ENCODE assay signal across 8 mouse cellular contexts in genomic region chr4:130198694-130199670, GRCm38 (mm10). TPM values are rescaled to one million over a fixed set of nuclear protein-coding genes. Genes with fewer than 3 reads are reported as not detected.
DNase-seq lines count a peak whose midpoint lies in the region; ATAC-seq lines count a peak whose summit lies in the region.

No protein-coding gene starts in this region.

- peak overlapping the region; percentile 38 for H3K9ac ChIP-seq in heart, embryonic 15.5 days
- H3K9ac ChIP-seq in liver, embryonic 13.5 days = no peak overlapping the region; the same call in 1 of the 2 replicates
- no peak overlapping the region for H3K9ac ChIP-seq in stomach, embryonic 15.5 days

- no peaks in the 10 kb centered on the region for H3K36me3 ChIP-seq in forebrain, embryonic 10.5 days (replicated peaks)
- H3K36me3 ChIP-seq in heart, embryonic 15.5 days = no peaks in the 10 kb centered on the region
- no peaks in the 10 kb centered on the region for H3K36me3 ChIP-seq in liver, embryonic 13.5 days
- no peaks in the 10 kb centered on the region for H3K36me3 ChIP-seq in stomach, embryonic 15.5 days

- H3K9me3 ChIP-seq in forebrain, embryonic 10.5 days = peaks cover 16% of the 10 kb centered on the region
- H3K9me3 ChIP-seq in heart, embryonic 15.5 days (replicated peaks) = no peaks in the 10 kb centered on the region
- no peaks in the 10 kb centered on the region for H3K9me3 ChIP-seq in liver, embryonic 13.5 days (replicated peaks)
- no peaks in the 10 kb centered on the region for H3K9me3 ChIP-seq in stomach, embryonic 15.5 days

- peak; percentile 73 for ATAC-seq in heart, embryonic 15.5 days (replicated peaks; ENCODE audit: insufficient number of reproducible peaks, insufficient read depth, low FRiP score, low read depth)
- peak; percentile 77 for ATAC-seq in liver, embryonic 13.5 days (ENCODE audit: low read depth)
- ATAC-seq in stomach, embryonic 15.5 days (ENCODE audit: insufficient read depth, low FRiP score, low read depth) = peak; percentile 56; the same call in 1 of the 2 replicates

- WGBS in forebrain, embryonic 10.5 days = 16% methylated on average over 35 of the region's 35 CpGs
- 14% methylated on average over 35 of the region's 35 CpGs for WGBS in heart, embryonic 15.5 days
- WGBS in liver, embryonic 13.5 days (ENCODE audit: insufficient replicate concordance) = 17% methylated on average over 35 of the region's 35 CpGs
- WGBS in stomach, embryonic 15.5 days = 14% methylated on average over 35 of the region's 35 CpGs

- peaks cover 18% of the 10 kb centered on the region for H3K4me1 ChIP-seq in forebrain, embryonic 10.5 days
- peaks cover 5% of the 10 kb centered on the region for H3K4me1 ChIP-seq in heart, embryonic 15.5 days (replicated peaks)
- peaks cover 12% of the 10 kb centered on the region for H3K4me1 ChIP-seq in liver, embryonic 13.5 days (replicated peaks)
- H3K4me1 ChIP-seq in stomach, embryonic 15.5 days = 0 out of 2 replicates have a peak, but pooled peaks cover 3% of the 10 kb centered on the region

- 0 out of 2 replicates have a peak overlapping the region, but pooled peaks have one; percentile 48 for H3K27ac ChIP-seq in forebrain, embryonic 10.5 days
- H3K27ac ChIP-seq in heart, embryonic 15.5 days = no peak overlapping the region
- H3K27ac ChIP-seq in liver, embryonic 13.5 days = no peak overlapping the region
- no peak overlapping the region for H3K27ac ChIP-seq in stomach, embryonic 15.5 days

- DNase-seq in CD8-positive naive resting alpha-beta T cell, adult 2 months (ENCODE audit: low read depth in 2 of 2, low spot score in 2 of 2) = peak; percentile 42 to 66
- DNase-seq in c-Kit-positive CD71-negative TER-119-negative erythroid progenitor cells, embryonic 14.5 days (ENCODE audit: low read depth) = peak; percentile 69
- DNase-seq in forebrain, embryonic 10.5 days (ENCODE audit: extremely low spot score, low spot score) = peak; percentile 86
- DNase-seq in kidney, postnatal 25 days = peak; percentile 86 to 95
- DNase-seq in liver, embryonic 13.5 days = peak; percentile 69
- peak; percentile 92 for DNase-seq in neural tube, embryonic 10.5 days (ENCODE audit: extremely low spot score, low spot score)

- peak overlapping the region; percentile 48 for H3K4me3 ChIP-seq in forebrain, embryonic 10.5 days
- peak overlapping the region; percentile 50 for H3K4me3 ChIP-seq in heart, embryonic 15.5 days
- peak overlapping the region; percentile 34 for H3K4me3 ChIP-seq in liver, embryonic 13.5 days (replicated peaks)
- peak overlapping the region; percentile 41 for H3K4me3 ChIP-seq in stomach, embryonic 15.5 days (replicated peaks)

- H3K27me3 ChIP-seq in forebrain, embryonic 10.5 days (ENCODE audit: poor library complexity, severe bottlenecking) = peaks cover 25% of the 10 kb centered on the region
- peaks cover 31% of the 10 kb centered on the region for H3K27me3 ChIP-seq in heart, embryonic 15.5 days
- H3K27me3 ChIP-seq in liver, embryonic 13.5 days = peaks cover 45% of the 10 kb centered on the region
- H3K27me3 ChIP-seq in stomach, embryonic 15.5 days (replicated peaks) = peaks cover 5% of the 10 kb centered on the region; the same call in 1 of the 2 replicates

- H3K4me2 ChIP-seq in heart, embryonic 15.5 days = peak overlapping the region; percentile 88
- peak overlapping the region; percentile 51 for H3K4me2 ChIP-seq in liver, embryonic 13.5 days
- peak overlapping the region; percentile 78 for H3K4me2 ChIP-seq in stomach, embryonic 15.5 days

RNA-seq across cellular contexts. Expression of gene Gm853, which starts 23.2 kb away (rescaled TPM):
- polyA plus RNA-seq in forebrain, embryonic 10.5 days (2016; fragmentation: Nextera tagmentation; extraction: Ambion mirVana) = not detected in 2 replicates
- polyA plus RNA-seq in heart, embryonic 15.5 days (2015; fragmentation: Nextera tagmentation; extraction: Ambion mirVana) = not detected in 2 replicates
- not detected in 2 replicates for polyA plus RNA-seq in liver, embryonic 13.5 days (2015; fragmentation: Nextera tagmentation; extraction: Ambion mirVana)
- polyA plus RNA-seq in stomach, embryonic 15.5 days (2015; fragmentation: Nextera tagmentation; extraction: Ambion mirVana) = not detected in 2 replicates

RNA-seq across cellular contexts. Expression of gene Tinagl1, which starts 24.1 kb away (rescaled TPM):
- 7.2 and 7.6 TPM in 2 replicates for polyA plus RNA-seq in forebrain, embryonic 10.5 days (2016; fragmentation: Nextera tagmentation; extraction: Ambion mirVana)
- polyA plus RNA-seq in heart, embryonic 15.5 days (2015; fragmentation: Nextera tagmentation; extraction: Ambion mirVana) = 52.0 and 57.2 TPM in 2 replicates
- polyA plus RNA-seq in liver, embryonic 13.5 days (2015; fragmentation: Nextera tagmentation; extraction: Ambion mirVana) = 32.9 and 34.6 TPM in 2 replicates
- polyA plus RNA-seq in stomach, embryonic 15.5 days (2015; fragmentation: Nextera tagmentation; extraction: Ambion mirVana) = 63.1 and 64.4 TPM in 2 replicates

RNA-seq across cellular contexts. Expression of gene Hcrtr1, which starts 59.8 kb away (rescaled TPM):
- polyA plus RNA-seq in forebrain, embryonic 10.5 days (2016; fragmentation: Nextera tagmentation; extraction: Ambion mirVana) = 0.32 and 0.36 TPM in 2 replicates
- polyA plus RNA-seq in heart, embryonic 15.5 days (2015; fragmentation: Nextera tagmentation; extraction: Ambion mirVana) = 0.13 TPM in 1 of 2 replicates, not detected in the other
- 0.05 TPM in 1 of 2 replicates, not detected in the other for polyA plus RNA-seq in liver, embryonic 13.5 days (2015; fragmentation: Nextera tagmentation; extraction: Ambion mirVana)
- polyA plus RNA-seq in stomach, embryonic 15.5 days (2015; fragmentation: Nextera tagmentation; extraction: Ambion mirVana) = 0.23 and 0.42 TPM in 2 replicates
